ENCODE assay signal across 28 mouse cellular contexts in genomic region chr19:26093844-26094243, GRCm38 (mm10).
"Had no signal": no experiment of that assay in that cellular context is flagged by ENCODE, and none has a peak within 500 bp of the region (broad histone marks: within the 10 kb centered on the region; RNA-seq: fewer than 3 reads in every experiment).

No protein-coding gene starts in this region.

- H3K36me3 ChIP-seq: embryonic facial prominence, embryonic 10.5 days; embryonic facial prominence, embryonic 12.5 days; embryonic facial prominence, embryonic 13.5 days; embryonic facial prominence, embryonic 15.5 days; forebrain, embryonic 10.5 days; forebrain, embryonic 12.5 days; forebrain, embryonic 15.5 days had no signal

- H3K4me3 ChIP-seq: embryonic facial prominence, embryonic 10.5 days; embryonic facial prominence, embryonic 12.5 days; embryonic facial prominence, embryonic 13.5 days; embryonic facial prominence, embryonic 15.5 days; erythroblast, embryonic 14.5 days; forebrain, embryonic 10.5 days; forebrain, embryonic 12.5 days; forebrain, embryonic 13.5 days; forebrain, embryonic 15.5 days; gastrocnemius, adult 2 months had no signal

- DNase-seq: cerebellum, adult 18-20 months; cerebellum, adult 2 months; cerebellum, adult 8-10 months; cerebellum, adult 9-10 months; cerebellum, adult 9-11 months; cerebellum, postnatal 10 days; cerebellum, postnatal 14 days; cerebellum, postnatal 25 days; cerebellum, postnatal 36 days; embryo, embryonic 11 days; forebrain, postnatal 0 days; gastrocnemius, adult 2 months; gastrocnemius, postnatal 10 days; gastrocnemius, postnatal 14 days; gastrocnemius, postnatal 25 days; gastrocnemius, postnatal 36 days; heart, adult 11 months had no signal

- H3K9ac ChIP-seq: embryonic facial prominence, embryonic 12.5 days; embryonic facial prominence, embryonic 13.5 days; embryonic facial prominence, embryonic 15.5 days; forebrain, embryonic 12.5 days; forebrain, embryonic 13.5 days; forebrain, embryonic 15.5 days; forebrain, postnatal 0 days had no signal

- H3K4me1 ChIP-seq: embryonic facial prominence, embryonic 10.5 days; embryonic facial prominence, embryonic 12.5 days; embryonic facial prominence, embryonic 15.5 days; forebrain, embryonic 10.5 days; forebrain, embryonic 12.5 days; forebrain, embryonic 13.5 days; forebrain, embryonic 15.5 days had no signal

- ATAC-seq: forebrain, embryonic 13.5 days; forebrain, embryonic 14.5 days; forebrain, embryonic 15.5 days; forebrain, embryonic 16.5 days; forebrain, postnatal 0 days had no signal

- H3K9me3 ChIP-seq: embryonic facial prominence, embryonic 10.5 days; embryonic facial prominence, embryonic 12.5 days; embryonic facial prominence, embryonic 13.5 days; embryonic facial prominence, embryonic 15.5 days; forebrain, embryonic 10.5 days; forebrain, embryonic 12.5 days; forebrain, embryonic 13.5 days; forebrain, embryonic 15.5 days had no signal

- H3K4me2 ChIP-seq: embryonic facial prominence, embryonic 12.5 days; embryonic facial prominence, embryonic 13.5 days; embryonic facial prominence, embryonic 15.5 days; forebrain, embryonic 12.5 days; forebrain, embryonic 13.5 days; forebrain, embryonic 15.5 days had no signal

- H3K27ac ChIP-seq: embryonic facial prominence, embryonic 10.5 days; embryonic facial prominence, embryonic 12.5 days; embryonic facial prominence, embryonic 13.5 days; embryonic facial prominence, embryonic 15.5 days; forebrain, embryonic 10.5 days; forebrain, embryonic 12.5 days; forebrain, embryonic 13.5 days; forebrain, embryonic 15.5 days; gastrocnemius, adult 2 months had no signal

- H3K27me3 ChIP-seq: embryonic facial prominence, embryonic 12.5 days; embryonic facial prominence, embryonic 13.5 days; embryonic facial prominence, embryonic 15.5 days; forebrain, embryonic 12.5 days; forebrain, embryonic 13.5 days; forebrain, embryonic 15.5 days had no signal
